Mouse (Mus musculus): ENCODE data around the gene Specc1l. TPM values are rescaled to one million over a fixed set of nuclear protein-coding genes. Genes with fewer than 3 reads are reported as not detected.

Specc1l gene
- 10 to 100 TPM; 31.2 to 33.5 TPM for total RNA-seq (2021)
- long read RNA-seq, experiment 1, full-length matches to known transcripts, result 1 of 13 reads
- long read RNA-seq, experiment 1, partial matches to known transcripts, result 0 of 13 reads
- long read RNA-seq, experiment 1, other reads (novel, unspliced or antisense), result 12 of 13 reads
- long read RNA-seq, experiment 2, full-length matches to known transcripts, result 2 of 17 reads
- long read RNA-seq, experiment 2, partial matches to known transcripts, result 3 of 17 reads
- long read RNA-seq, experiment 2, other reads (novel, unspliced or antisense), result 12 of 17 reads

DNA sequence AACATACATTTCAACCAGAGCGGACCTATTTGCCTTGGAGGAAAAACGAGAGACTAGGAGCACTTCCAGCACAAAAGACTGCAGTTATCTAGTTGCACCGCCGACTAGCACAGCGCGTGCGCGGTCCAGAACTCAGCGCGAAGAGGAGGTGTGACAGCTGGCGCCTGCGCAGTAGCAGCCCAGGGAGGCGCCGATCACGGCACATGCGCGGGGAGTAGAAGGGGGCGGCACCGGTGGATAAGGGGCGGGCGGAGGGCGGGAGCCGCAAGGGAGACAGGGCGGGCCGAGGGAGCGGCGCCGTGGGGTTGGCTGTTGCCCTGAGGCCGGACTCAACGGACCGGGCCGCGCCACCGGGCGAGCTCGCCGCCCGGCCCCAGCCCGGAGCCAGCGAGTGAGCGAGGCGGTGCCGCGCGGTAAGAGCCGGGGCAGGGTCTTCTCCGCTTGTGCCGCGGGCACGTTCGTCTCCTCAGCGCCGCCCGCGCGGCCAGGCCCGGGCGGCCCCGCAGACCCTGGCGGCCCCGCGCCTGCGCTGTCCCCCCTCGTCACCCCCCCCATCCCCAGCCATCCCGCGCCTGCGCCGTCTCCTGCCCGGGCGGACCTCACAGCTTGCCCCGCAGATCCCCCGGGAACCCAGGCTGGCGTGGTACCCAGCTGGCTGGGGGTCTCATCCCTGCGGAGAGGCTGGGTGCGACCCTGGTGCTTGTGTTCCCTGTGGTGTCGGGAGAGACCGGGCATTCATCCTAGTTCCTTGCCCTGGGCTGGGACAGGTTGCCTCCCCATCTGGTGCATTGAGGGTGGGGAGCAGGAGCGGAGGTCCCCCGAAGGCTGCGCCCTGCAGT is at the start of gene Specc1l:
Gene Specc1l (plus strand): TSS at position 267 of the 839 bp plus-strand sequence.
- peak; percentile 98 for DNase-seq

DNA sequence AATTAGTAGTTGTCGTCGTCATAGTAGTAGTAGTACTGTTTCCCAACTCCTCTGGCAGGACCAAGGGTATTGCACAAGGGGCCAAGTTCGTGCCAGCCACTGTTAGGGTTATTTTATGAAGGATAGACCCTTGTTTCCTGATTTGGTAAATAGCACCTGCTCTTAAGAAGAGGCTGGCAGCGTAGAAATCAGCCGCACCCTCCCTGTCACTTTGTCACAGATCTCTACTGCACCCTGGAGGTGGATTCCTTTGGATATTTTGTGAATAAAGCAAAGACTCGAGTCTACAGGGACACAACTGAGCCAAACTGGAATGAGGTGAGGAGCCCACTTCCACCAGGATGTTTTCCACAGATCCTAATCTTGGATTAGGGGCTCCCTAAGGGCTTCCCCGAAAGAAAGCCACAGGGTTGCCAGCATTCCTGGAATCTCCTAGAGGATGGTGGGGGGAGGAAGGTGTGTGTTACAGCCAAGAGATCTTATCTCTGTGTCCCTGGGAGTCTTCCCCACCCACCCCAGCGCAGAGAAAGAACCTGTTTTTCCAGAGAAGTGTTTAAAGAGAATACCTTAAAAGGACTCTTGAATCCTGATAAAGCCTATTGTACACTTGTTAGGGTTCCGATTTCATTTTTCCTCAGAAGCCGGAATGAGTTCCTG is 45.9 kb upstream of the Specc1l start:
- no peak for DNase-seq

DNA sequence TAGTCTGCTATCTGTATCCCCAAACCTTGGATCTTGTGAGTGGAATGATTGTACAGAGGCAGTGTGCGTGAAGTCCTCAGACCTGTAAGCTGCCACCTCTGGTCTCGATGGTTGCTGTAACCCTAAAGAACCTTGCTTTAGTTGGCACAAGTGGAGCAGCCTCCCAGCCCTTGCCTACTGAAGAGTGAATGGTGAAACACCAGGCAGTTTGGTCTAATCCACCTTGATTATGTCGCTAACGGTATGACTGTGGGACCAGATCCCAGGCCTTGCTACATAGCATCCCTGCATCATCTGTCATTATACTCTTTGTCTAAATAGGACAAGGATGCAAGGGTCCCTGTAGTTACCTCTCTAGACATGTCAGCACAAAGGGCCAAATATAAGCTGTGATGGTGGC is 45.3 kb upstream of the Specc1l start:
- no peak for DNase-seq

DNA sequence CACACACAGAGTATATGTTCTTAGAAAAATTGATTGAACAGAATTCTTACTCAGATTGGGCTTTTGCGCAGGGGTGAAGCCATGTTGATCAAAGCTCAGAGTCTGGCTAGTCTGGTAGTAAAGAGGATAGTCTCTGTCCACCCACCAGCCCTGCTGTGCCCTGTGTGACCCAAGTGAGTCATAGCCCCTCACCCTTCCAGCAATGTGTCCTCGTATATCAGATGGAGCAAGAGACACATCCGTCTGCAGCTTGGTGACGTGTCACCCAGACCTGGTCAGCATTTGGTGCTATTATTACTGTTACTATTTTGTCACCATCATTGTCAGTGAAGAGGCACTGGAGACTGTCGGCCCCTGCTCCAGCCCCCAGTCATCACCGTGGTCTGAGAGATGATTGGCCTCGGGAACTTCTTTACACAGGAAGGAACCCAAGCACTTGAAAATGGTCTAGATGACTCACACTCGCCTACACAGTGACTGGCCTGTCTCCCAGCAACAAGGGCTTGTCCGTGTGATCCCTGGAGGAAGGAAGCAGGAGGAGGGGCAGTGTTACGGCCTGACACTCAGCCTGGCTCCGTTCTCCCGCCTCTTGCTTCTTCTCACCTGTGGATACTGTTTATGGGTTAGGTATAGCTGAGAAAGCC is 41.5 kb upstream of the Specc1l start:
- peak; percentile 36 for DNase-seq

DNA sequence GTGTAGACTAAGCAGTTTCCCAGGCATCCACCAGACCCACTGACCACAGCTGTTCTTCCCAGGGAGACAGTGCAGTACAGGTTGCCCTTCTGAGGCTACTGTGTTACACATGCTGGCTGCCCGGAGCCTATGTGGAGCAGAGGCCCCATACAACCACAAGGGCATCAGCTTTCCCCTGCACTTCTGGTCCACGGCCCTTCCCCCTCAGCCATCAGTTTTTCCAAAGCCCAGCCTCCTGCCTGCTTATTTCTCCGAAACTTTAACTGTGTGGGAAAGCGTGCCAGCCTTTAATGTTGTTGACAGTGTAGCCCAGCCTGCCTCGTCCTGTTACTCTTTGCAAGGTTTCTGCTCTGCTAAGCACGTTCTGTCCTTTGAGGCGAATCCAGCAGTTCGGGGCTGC is 38.8 kb upstream of the Specc1l start:
- no peak for DNase-seq

DNA sequence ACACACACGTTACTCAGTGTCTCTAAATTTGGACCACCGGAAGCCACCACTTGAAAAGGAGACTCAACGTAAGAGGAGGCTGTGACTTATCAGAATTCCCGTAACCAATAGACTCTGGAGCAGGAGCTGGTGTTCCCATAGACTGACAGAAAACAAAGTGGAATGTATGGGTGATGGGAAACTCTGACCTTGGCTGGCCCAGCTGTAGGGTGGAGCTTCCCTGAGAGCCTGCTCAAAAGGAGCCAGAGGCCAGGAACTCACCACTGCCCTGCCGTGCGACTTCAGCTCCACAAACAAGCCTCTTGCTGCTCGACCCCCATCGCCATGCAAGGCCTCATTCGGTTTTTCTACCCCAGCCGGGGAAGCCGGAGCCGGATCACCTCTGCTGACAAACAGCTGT is 38.2 kb upstream of the Specc1l start:
- DNase-seq, result no peak

DNA sequence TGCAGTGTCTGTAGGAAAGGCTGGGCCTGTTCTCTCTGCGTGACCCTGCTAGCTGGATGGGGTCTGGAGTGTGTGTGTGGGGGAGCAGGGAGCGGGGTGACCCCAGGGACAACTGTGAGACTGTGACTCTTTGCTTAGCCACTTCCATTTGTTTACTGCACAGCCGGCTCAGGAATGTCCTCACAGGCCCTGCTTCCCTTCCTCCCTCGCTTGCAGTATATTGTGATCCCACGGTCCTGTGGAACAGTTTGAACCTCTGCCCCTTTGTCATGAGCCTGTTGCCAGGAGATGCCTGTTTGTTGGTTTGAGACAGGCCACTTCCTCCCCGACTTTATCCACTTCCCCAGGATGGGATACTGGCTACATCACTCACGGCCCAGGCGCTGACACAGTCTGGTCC is 35.4 kb upstream of the Specc1l start:
- DNase-seq, result peak; percentile 36

DNA sequence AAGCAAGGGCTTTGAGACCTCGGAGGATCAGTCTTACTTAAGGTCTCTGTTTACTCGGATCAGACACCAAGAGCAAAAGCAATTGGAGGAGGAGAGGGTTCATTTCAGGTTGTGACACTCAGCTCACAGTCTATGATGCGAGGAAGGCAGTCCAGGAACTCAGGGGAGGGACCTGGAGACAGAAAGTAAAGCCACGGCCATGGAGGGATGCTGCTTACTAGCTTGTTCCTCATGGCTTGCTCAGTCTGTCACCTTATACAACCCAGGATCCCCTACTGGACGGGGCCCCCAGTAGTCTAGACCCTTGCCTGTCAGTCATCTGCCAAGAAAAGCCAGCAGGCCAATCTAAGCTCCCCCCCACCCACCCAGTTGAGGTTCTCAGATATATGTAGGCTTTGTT is 33.0 kb upstream of the Specc1l start:
- no peak for DNase-seq

DNA sequence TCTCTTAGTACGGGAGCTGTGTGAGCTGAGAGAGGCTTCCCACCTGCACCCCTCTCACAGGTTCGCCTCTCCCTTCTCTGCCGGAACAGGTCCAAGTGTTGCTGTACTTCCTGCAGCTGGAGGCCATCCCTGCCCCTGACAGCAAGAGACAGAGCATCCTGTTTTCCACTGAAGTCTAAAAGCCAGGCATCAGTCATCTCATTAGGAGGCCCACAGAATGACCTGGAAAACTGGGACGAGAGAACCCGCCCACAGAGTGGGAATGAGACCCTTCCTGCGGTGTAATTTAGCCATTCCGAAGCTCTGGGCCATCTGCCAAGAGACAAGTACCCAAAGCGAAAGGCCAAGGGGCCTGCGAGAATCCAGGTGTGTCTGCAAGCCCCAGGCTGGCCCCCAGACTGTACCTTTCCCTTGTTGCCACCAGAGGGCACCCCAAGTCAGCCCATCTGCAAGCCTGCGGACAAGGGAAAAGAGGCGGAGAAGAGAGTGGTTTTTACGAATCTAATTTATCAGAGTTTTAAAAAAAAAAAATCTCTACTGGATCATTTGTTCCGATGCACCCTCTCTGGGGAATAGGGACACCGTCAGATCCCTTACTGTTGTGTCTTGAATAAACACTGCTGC is 29.6 kb upstream of the Specc1l start:
- peak; percentile 57 for DNase-seq

DNA sequence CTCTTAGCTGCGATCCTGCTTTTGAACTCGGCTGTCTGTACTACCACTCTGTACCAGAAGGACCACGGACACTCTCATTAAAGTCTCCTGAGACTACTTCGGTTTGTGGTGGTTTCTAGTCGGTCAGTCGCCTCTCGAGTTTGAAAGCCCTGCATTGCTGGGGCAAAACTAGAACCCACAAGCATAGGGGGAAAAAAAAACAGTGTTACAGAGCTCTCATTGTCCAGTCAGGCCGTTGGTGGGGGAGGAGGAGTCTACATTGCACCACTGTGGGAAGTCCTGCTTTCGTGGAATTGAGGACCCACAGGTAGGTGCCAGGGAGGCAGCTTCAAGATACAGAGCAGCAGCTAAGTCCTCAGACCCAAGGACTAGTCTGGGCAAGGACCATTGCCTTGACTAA is 27.0 kb upstream of the Specc1l start:
- DNase-seq, result no peak

DNA sequence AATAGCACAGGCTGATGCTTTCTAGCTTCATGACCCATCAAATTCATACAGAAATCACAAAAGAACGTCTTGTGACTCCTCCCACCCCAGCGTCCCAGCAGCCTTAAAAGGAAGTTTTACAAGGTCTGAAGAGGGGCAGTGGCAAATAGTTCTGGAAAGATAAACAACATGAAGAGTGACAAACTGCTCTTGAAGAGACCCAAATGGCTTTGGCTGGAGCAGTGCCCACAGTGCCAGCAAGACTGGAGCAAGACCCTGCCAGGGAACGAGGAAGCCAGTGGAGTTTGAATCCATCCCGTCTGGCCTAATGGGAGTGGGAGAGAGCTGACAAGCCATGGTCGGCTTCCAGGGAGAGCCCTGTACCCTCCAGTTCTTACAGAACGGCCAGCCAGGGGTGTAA is 25.3 kb upstream of the Specc1l start:
- DNase-seq, result no peak

DNA sequence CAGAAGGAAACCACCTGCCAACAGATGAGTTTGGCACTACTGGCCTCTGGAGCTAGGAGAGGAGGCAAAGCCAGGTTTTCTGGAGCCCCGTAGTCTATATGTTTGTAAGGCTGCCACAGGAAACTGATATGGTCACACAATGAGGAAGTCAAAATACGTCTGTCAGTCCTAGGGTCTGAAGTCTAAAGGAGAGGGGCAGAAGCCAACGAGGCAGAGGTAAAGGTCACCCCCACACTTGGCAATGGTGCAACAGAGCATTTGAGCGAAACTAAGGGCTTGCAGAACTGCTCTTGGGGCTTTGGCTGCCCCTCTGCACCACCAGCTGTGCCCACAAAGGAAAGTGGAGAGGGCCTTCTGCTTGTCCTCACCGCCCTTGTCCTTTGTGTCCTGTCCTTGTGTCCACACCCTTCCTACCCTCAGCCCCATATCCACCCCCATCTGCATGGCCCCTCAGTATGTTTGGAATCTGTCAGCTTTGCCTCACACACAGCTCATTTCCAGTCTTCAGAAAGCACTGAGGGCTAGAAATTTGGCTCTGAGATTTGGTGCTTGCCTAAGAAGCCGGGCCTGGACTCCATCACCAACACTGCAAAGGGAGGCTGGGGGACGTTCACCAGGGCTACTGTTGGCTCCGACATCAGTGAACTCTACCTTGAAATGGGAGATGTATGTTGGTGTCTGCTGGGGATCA is 24.4 kb upstream of the Specc1l start:
- DNase-seq, result no peak

DNA sequence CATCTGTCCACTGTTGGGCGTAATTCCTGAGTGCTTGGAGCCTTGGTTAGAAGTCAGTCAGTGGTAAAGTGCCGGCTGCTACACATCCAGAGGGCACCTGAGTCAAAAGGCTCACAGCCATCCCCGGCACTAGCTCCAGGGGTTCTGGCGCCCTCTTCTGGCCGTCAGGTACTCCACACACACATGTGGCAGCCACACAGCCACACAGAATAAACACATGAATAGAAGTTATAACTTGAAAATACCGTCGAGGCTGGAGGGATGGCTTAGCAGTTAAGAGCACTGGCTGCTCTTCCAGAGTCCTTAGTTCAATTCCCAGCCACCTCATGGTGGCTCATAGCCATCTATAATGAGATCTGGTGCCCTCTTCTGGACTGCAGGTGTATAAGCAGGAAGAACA is 20.2 kb upstream of the Specc1l start:
- no peak for DNase-seq

DNA sequence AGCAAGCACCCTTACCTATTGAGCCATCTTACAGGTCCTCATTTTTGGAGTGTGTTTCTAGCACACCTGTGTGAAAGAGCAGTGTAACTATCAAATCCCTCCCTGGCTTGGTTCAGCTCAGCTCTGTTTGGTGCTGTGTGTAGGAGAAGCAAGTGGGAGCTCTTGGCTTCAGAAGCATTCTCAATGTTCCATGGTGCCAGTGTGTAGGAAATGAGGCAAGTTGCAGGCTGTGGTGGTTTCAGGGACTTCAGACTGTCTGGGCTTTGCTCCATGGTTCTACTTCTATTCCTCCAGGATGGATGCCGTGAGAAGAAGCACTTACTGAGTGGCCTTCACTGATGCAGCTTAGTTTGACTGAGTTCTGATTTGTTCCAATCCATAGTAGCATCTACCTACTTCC is 14.1 kb upstream of the Specc1l start:
- DNase-seq, result no peak

DNA sequence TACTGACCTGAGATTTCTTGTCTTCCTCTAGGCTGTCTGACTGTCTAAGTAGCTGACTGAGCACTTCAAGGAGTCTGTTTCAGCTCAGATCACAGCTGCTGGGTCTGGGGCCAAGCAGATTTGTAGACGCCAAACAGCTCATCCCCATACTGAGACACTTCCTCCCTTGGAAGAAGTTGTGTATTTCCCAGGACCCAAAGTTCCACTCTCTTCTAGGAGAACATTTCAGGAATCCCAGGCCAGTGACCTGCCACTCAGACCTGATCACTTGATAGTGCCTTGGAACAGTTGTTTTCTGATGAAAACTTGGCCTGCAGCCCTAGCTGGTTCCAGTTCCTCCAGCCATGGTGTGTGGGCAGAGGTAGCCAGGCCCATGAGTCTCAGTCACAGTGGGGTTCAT is 11.1 kb upstream of the Specc1l start:
- peak; percentile 43 for DNase-seq

DNA sequence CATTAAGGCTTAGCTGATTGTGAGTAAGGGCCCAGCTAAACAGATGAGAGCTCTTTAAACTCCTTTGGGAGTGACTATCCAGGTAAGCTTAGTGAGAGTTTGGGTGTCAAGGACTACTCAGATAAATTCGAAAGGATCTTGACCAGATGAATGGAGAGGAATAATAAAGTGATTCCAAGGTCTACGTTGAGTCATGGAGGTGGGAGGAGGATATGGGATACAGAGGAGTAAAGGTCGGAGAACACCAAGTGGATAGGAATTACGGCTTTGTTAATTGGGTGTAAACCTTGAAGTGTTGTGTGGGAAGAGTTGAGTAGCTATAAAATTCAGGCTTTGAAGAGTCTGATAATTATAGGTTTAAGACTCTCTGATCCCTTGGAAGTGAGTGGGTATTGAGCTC is 5.7 kb upstream of the Specc1l start:
- DNase-seq, result no peak

DNA sequence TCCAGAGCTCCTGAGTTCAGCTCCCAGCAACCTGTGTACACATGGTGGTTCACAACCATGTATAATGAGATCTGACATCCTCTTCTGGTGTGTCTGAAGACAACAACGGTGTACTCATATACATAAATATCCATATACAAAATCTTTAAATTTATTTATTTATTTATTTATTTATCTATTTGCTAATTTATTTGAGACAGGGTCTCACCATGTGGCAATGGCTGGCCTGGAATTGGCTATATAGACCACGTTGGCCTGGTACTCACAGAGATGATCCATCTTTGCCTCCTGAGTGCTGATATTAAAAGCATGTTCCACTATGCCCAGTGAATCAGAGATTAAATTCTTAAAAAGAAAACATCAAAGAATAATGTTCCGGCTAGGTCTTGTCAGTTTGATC is 1.0 kb upstream of the Specc1l start:
- no peak for DNase-seq

DNA sequence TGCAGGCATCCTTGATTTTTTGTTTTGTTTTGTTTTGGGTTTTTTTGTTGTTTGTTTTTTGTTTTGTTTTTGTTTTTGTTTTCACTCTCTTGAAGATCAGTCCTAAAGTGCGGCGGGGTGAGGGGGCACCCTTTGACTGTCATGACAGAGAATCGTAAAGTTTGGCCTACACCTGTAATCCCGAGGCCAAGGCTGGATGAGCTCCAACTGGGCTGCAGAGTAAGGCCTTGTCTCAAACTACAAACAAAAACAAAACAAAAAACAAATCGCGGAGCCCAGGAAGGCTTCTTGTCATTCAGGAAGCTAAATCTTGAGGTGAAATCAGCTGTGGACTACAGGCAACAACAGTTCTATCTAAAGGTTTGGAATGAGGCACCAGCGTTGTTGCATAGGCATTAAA is 1.1 kb downstream of the Specc1l start:
- no peak for DNase-seq

DNA sequence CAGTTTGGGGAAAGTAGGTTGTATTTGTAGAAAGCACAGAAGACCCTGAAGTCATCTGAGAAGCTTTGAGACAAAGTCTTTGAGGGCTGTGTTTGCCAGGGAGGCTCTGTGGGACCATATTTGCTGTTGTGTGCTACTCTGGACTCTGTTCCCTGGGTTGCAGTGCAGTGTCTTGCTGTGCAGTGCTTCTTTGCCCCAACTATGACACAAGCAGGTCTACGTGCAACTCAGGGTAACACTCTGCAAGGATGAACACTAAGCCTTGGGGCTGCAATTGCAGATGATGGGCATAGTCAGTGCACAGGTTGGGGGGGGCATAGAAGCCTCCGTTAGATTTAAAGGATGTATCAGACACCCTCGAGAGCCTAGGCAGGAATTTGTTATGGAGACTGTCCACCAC is 8.8 kb downstream of the Specc1l start:
- DNase-seq, result no peak

DNA sequence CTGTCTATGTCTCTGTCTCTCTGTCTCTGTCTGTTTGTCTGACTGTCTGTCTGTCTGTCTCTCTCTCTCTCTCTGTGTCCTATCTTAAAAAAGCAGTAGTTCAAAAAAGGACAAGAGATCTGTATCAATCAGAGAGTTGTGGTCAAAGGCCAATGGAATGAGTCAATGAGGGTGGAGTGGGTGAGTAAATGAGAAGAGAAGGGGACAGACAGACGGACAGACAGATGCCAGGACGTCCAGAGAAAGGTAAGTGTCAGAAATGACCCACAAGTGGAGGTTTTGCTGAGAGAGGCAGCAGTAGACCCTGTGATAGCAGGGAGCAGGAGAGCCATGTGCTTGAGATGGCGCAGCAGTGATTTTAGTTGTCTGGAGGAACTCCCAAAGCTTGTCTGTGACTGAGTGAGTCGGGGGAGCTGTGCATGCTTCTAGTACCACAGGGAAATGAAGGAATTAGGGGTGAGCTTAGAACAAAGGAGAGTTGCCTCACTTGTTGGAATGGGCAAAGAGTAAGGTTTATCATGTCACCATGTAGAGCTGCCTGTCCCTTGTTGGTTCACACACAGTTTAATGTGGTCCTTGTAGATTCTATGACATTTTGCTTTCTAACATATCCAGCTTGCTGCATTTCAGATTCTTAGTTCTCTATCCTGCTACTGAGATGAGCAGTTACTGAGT is 10.2 kb downstream of the Specc1l start:
- no peak for DNase-seq

DNA sequence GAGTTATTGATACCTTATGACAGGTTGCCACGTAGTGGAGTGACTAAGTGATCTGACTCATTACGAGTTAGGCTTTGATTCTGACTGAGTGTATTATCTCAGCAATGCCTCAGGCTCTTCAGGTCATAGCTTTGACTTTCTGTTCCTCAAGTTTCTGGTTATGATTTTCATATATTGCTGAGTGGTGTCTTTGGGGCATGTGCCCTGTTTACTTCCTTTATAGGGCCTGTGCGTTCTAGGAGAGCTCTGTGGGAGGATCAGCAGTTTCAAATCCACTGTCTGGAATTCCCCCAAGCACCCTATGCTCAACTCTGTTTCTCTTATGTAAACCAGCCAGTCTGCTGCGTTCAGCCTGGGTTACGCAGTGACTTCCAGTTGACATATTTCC is 10.7 kb downstream of the Specc1l start:
- DNase-seq, result peak; percentile 21

All from gastrocnemius, postnatal 25 days (tissue).